Mouse (Mus musculus) heart, embryonic 12.5 days (tissue): ENCODE measurements around the gene Iah1. TPM values are rescaled to one million over a fixed set of nuclear protein-coding genes. Genes with fewer than 3 reads are reported as not detected.

Source experiments
- ATAC-seq: fragments of 200-750 bp; cut with Nextera tagmentation; 2 replicates; pipeline ENCODE4 v1.8.0; 2017; ENCODE audit warnings: moderate TSS enrichment, moderate library complexity; ENCODE audit not compliant: insufficient number of reproducible peaks, low FRiP score
- H3K27ac ChIP-seq: fragments of 300-500 bp; sonication (generic); 2 replicates; pipeline ENCODE4 v1.5.1; 2016; ENCODE audit warnings: mild to moderate bottlenecking, moderate library complexity; ENCODE audit not compliant: poor library complexity, severe bottlenecking
- H3K27me3 ChIP-seq: fragments of 300-500 bp; sonication (generic); replicated peaks from 2 replicates; pipeline ENCODE4 v1.6.1; 2016; ENCODE audit warnings: mild to moderate bottlenecking, moderate library complexity
- H3K36me3 ChIP-seq: fragments of 300-500 bp; sonication (generic); 2 replicates; pipeline ENCODE4 v1.6.1; 2016; ENCODE audit warnings: mild to moderate bottlenecking, moderate library complexity
- H3K4me1 ChIP-seq: fragments of 300-500 bp; sonication (generic); replicated peaks from 2 replicates; pipeline ENCODE4 v1.6.1; 2016; ENCODE audit warnings: mild to moderate bottlenecking
- H3K4me2 ChIP-seq: fragments of 300-500 bp; sonication (generic); 2 replicates; pipeline ENCODE4 v1.6.1; 2016; ENCODE audit warnings: mild to moderate bottlenecking, moderate library complexity
- H3K4me3 ChIP-seq: fragments of 300-500 bp; sonication (generic); 2 replicates; pipeline ENCODE4 v1.5.1; 2016; ENCODE audit warnings: mild to moderate bottlenecking
- H3K9ac ChIP-seq: fragments of 300-500 bp; sonication (generic); 2 replicates; pipeline ENCODE4 v1.6.1; 2016; ENCODE audit warnings: mild to moderate bottlenecking, moderate library complexity
- H3K9me3 ChIP-seq: fragments of 300-500 bp; sonication (generic); replicated peaks from 2 replicates; pipeline ENCODE4 v1.6.1; 2016; ENCODE audit warnings: mild to moderate bottlenecking, moderate library complexity
- WGBS: fragments of 180-500 bp; shearing (Covaris S2); methylation state at CpG from one replicate; pipeline ENCODE4 v1.1.7; 2016; 5-methylcytosine and 5-hydroxymethylcytosine counted together
- polyA plus RNA-seq: library from polyadenylated mRNA; unstranded; fragments of >200 nt; fragmentation: Nextera tagmentation; extraction: Ambion mirVana; gene quantifications from 2 replicates; pipeline ENCODE4 v1.2.1, GENCODE M21; 2016

Gene Iah1
- polyA plus RNA-seq, 1 experiment from 2014 or later = 39.0 TPM

GRCm38 (mm10) chr12:21288716-21289395, 27.3 kb upstream of the Iah1 start:
- H3K27me3 ChIP-seq = no peaks in the 10 kb centered on the region
- H3K4me1 ChIP-seq = peaks cover 17% of the 10 kb centered on the region
- H3K9me3 ChIP-seq = no peaks in the 10 kb centered on the region
- peaks cover 38% of the 10 kb centered on the region for H3K36me3 ChIP-seq
- ATAC-seq = no peak
- no peak overlapping the region for H3K27ac ChIP-seq
- 76% methylated on average over 3 of the region's 3 CpGs for WGBS
- H3K9ac ChIP-seq = no peak overlapping the region
- H3K4me2 ChIP-seq = no peak overlapping the region
- no peak overlapping the region for H3K4me3 ChIP-seq

GRCm38 (mm10) chr12:21289651-21290050, 26.5 kb upstream of the Iah1 start:
- ATAC-seq = no peak
- H3K27me3 ChIP-seq = no peaks in the 10 kb centered on the region
- WGBS = 82% methylated on average over 6 of the region's 6 CpGs
- no peak overlapping the region for H3K27ac ChIP-seq
- H3K36me3 ChIP-seq = peaks cover 46% of the 10 kb centered on the region
- H3K4me1 ChIP-seq = peaks cover 17% of the 10 kb centered on the region
- H3K9ac ChIP-seq = no peak overlapping the region
- no peak overlapping the region for H3K4me3 ChIP-seq
- no peak overlapping the region for H3K4me2 ChIP-seq
- no peaks in the 10 kb centered on the region for H3K9me3 ChIP-seq

GRCm38 (mm10) chr12:21298856-21299255, 17.3 kb upstream of the Iah1 start:
- Histone ChIP-seq H3K9me3 (no peaks in the 10 kb centered on the region), H3K4me2 (no peak overlapping the region), H3K27ac (no peak overlapping the region), H3K27me3 (no peaks in the 10 kb centered on the region), H3K36me3 (peaks cover 85% of the 10 kb centered on the region), H3K9ac (no peak overlapping the region), H3K4me1 (no peaks in the 10 kb centered on the region), H3K4me3 (no peak overlapping the region)
- ATAC-seq = no peak
- 87% methylated on average over 11 of the region's 11 CpGs for WGBS

GRCm38 (mm10) chr12:21301324-21301723, 14.9 kb upstream of the Iah1 start:
- no peak overlapping the region for H3K27ac ChIP-seq

GRCm38 (mm10) chr12:21301932-21302331, 14.3 kb upstream of the Iah1 start:
- 92% methylated on average over 8 of the region's 8 CpGs for WGBS
- Histone ChIP-seq H3K4me3 (no peak overlapping the region), H3K9me3 (no peaks in the 10 kb centered on the region), H3K9ac (no peak overlapping the region), H3K27me3 (no peaks in the 10 kb centered on the region), H3K36me3 (peaks cover 87% of the 10 kb centered on the region), H3K27ac (no peak overlapping the region), H3K4me1 (no peaks in the 10 kb centered on the region), H3K4me2 (no peak overlapping the region)
- no peak for ATAC-seq

More at GRCm38 (mm10) chr12:21301324-21301723, 14.9 kb upstream of the Iah1 start:
- Histone ChIP-seq H3K4me3 (no peak overlapping the region), H3K36me3 (peaks cover 86% of the 10 kb centered on the region), H3K9me3 (no peaks in the 10 kb centered on the region), H3K27me3 (no peaks in the 10 kb centered on the region), H3K4me1 (no peaks in the 10 kb centered on the region), H3K4me2 (no peak overlapping the region), H3K9ac (no peak overlapping the region)
- ATAC-seq = no peak
- 69% methylated on average over 7 of the region's 7 CpGs for WGBS

DNA sequence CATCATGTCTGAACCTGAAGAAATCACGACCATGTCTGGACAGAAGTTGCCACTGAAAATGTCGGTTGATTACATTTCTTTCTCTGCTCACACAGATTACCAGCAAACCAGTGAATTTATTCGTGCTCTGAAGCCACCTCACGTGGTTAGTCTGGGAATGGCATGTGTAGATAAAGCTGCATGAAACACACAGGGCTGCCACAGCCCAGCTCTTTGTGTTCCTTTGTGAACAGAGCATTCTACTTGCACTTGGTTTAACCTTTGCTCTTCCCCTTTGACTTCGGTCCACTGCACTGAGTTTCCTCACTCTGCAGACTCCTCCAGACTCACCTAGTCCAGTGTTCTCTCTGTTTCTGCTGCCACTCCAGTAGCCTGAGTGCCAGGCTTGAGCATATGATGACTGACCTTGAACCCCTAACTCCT, 13.8 kb upstream of the Iah1 start:
- no peak for ATAC-seq

DNA sequence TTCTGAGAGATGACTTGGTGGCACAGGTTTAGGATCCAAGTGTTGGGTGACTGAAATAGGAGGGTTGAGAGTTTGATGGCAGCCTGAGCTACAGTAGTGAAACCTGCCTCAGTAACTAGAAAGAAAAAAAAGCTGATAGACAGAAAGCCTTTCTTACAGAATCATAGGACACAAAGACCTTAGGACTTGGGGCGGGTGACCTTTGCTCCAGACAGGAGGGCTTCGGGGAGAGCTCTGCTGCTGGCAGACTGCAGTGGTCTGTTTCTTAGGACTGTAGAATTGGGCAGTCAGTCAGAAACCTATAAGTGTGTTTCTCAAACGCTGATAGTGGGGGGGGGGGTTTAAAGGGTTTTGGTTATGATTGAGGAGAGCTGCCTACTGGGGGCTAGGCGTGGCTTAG, 10.4 kb upstream of the Iah1 start:
- no peak overlapping the region for H3K9ac ChIP-seq
- 92% methylated on average over 4 of the region's 4 CpGs for WGBS
- peaks cover 92% of the 10 kb centered on the region for H3K36me3 ChIP-seq
- no peak overlapping the region for H3K27ac ChIP-seq
- no peak for ATAC-seq
- no peaks in the 10 kb centered on the region for H3K4me1 ChIP-seq
- no peak overlapping the region for H3K4me2 ChIP-seq
- no peak overlapping the region for H3K4me3 ChIP-seq
- no peaks in the 10 kb centered on the region for H3K9me3 ChIP-seq
- H3K27me3 ChIP-seq = no peaks in the 10 kb centered on the region

More for the DNA sequence above, 13.8 kb upstream of the Iah1 start:
- Histone ChIP-seq H3K4me3 (no peak overlapping the region), H3K4me1 (no peaks in the 10 kb centered on the region), H3K4me2 (no peak overlapping the region), H3K27me3 (no peaks in the 10 kb centered on the region), H3K9ac (no peak overlapping the region), H3K27ac (no peak overlapping the region), H3K36me3 (peaks cover 86% of the 10 kb centered on the region), H3K9me3 (no peaks in the 10 kb centered on the region)
- WGBS = 82% methylated on average over 5 of the region's 5 CpGs

DNA sequence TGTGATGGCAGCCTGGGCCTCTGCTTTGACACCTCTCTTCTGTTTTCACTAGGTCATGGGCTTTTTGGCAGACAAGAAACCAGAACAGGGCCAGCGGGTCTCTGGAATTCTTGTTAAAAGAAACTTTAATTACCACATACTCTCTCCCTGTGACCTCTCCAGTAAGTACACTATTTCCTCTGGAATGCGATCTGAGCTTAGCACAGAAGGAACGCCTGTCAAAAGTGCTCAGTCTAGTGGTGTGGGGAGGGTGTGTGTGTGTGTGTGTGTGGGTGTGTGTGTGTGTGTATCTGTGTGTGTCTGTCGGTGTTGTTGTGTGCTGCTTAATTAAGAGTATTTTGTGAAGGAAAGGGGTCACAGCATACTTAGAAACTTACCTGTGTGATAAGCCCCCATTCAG, 9.5 kb upstream of the Iah1 start:
- H3K36me3 ChIP-seq = peaks cover 94% of the 10 kb centered on the region
- H3K4me1 ChIP-seq = no peaks in the 10 kb centered on the region
- no peaks in the 10 kb centered on the region for H3K9me3 ChIP-seq
- H3K27me3 ChIP-seq = no peaks in the 10 kb centered on the region
- no peak overlapping the region for H3K27ac ChIP-seq
- 87% methylated on average over 4 of the region's 4 CpGs for WGBS
- no peak for ATAC-seq
- no peak overlapping the region for H3K4me3 ChIP-seq
- no peak overlapping the region for H3K9ac ChIP-seq
- no peak overlapping the region for H3K4me2 ChIP-seq

GRCm38 (mm10) chr12:21312201-21312600, 4.0 kb upstream of the Iah1 start:
- H3K36me3 ChIP-seq = peaks cover 78% of the 10 kb centered on the region
- H3K27ac ChIP-seq = no peak overlapping the region
- no peak overlapping the region for H3K9ac ChIP-seq
- no peaks in the 10 kb centered on the region for H3K9me3 ChIP-seq
- H3K4me1 ChIP-seq = peaks cover 5% of the 10 kb centered on the region; the same call in 1 of the 2 replicates
- no peaks in the 10 kb centered on the region for H3K27me3 ChIP-seq
- H3K4me2 ChIP-seq = no peak overlapping the region
- no peak overlapping the region for H3K4me3 ChIP-seq
- ATAC-seq = no peak
- WGBS = 83% methylated on average over 5 of the region's 5 CpGs

DNA sequence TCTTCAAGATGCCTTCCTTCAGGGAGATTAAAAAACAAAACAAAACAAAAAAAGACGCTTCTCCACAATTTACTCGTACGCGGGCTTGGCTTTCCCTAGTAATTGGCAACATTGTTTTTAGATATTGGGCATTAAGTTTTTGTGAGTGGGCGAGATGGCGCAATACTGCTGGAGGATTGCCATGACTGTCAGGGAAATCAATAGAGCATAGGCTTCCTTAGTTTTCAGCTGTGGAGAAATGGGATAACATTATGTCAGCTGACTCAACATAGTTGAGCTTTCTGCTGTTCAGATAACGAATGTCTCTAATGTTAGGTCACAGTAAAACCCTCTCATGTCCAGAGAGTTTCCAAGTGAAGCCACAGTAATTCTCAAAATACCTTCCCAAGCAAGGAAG, 678 bp downstream of the Iah1 start:
- Histone ChIP-seq H3K27me3 (no peaks in the 10 kb centered on the region), H3K9me3 (no peaks in the 10 kb centered on the region), H3K4me1 (peaks cover 6% of the 10 kb centered on the region; the same call in 1 of the 2 replicates), H3K4me3 (peak overlapping the region; percentile 77), H3K9ac (peak overlapping the region; percentile 84), H3K36me3 (peaks cover 61% of the 10 kb centered on the region), H3K27ac (peak overlapping the region; percentile 69; the same call in 1 of the 2 replicates), H3K4me2 (peak overlapping the region; percentile 71)
- no peak for ATAC-seq
- WGBS = 33% methylated on average over 7 of the region's 7 CpGs

- peaks cover 62% of the 10 kb centered on the region for H3K36me3 ChIP-seq
- no peaks in the 10 kb centered on the region for H3K27me3 ChIP-seq
- H3K9ac ChIP-seq = no peak overlapping the region
- no peak overlapping the region for H3K27ac ChIP-seq
- no peaks in the 10 kb centered on the region for H3K9me3 ChIP-seq
- 80% methylated on average over 12 of the region's 12 CpGs for WGBS
- no peak overlapping the region for H3K4me2 ChIP-seq
- H3K4me1 ChIP-seq = peaks cover 6% of the 10 kb centered on the region; the same call in 1 of the 2 replicates
- H3K4me3 ChIP-seq = no peak overlapping the region
- ATAC-seq = no peak
Observed at GRCm38 (mm10) chr12:21318143-21318895, 2.1 kb downstream of the Iah1 start.
